Mouse (Mus musculus) embryo, embryonic 11 days (tissue): ENCODE results near the gene Olfr482.

Experiments used
- DNase-seq: peaks from one replicate; pipeline ENCODE4 v3.0.0-alpha.2; 2015

The Olfr482 gene

DNA sequence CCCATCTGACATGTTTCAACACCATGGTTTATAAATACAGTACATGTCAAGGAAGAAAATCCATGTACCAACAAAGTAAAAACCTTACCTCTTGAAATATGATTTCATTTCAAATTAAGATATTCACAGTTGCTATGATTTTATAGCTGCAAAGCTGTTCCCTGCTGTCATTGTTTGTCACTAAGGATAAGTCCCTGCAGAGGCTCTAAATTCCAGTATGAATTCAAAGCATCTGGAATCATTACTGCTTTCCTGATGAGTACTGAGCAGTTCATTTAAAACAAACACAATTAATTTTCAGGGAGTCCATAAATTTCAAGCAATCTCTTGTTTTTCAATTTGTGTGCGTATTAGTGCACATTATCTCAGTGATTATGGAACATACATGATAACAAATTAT, at the start of gene Olfr482:
Gene Olfr482, minus strand, starts transcription at position 101 of the 400 bp plus-strand sequence.
- no peak for DNase-seq

DNA sequence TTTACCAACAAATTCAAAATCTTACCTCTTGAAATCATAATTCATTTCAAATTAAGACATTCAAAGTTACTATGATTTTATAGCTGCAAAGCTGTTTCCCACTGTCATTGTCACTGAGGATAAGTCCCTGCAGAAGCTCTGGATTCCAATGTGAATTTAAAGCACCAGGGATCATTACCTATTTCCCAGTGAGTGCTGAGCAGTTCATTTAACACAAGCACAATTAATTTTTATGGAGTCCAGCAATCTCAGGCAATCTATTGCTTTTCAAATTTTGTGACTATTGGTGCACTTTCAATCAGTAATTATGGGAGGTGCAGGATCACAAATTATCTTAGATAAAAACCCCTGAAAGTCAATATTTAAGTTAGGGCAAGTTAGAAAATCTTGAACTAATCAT, 30.0 kb upstream of the Olfr482 start, which contains the start of gene Olfr484:
Gene Olfr484, minus strand, starts transcription at position 101 of the 400 bp plus-strand sequence.
- DNase-seq: no peak

GRCm38 (mm10) chr7:108121416-108121815, 24.0 kb upstream of the Olfr482 start:
- DNase-seq: no peak

DNA sequence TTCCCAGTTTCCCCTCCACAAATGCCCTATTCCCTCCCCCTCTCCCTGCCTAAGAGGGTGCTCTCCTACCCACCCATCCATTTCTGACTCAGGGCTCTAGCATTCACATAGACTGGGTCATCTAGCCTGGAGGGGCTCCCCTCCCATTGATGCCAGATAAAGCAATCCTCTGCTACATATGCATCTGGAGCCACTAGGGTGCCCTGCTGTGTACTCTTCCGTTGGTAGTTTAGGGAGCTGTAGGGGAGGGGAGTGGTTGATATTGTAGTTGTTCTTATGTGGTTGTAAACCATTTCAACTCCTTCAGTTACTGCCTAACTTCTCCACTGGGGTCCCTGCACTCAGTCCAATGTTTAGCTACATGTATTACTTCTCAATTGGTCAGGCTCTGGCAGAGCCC, 23.3 kb upstream of the Olfr482 start:
- DNase-seq: no peak

DNA sequence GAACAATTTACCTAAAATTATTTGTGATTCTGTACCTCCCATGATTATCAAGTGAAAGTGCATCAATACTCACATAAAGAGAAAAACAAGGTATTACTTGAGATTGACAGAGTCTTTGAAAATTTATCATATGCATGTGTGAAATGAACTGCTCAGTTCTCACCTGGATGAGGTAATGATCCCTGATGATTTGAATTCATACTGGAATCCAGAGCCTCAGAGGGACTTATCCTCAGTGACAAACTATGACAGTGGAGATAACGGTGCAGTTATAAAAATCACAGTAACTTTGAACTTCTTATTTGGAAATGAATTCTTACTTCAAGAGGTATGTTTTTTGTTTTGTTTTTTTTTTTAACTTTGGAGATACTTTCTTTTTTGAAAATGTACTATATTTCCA, 3.2 kb upstream of the Olfr482 start, which contains the start of gene Olfr483:
Gene Olfr483, plus strand, starts transcription at position 301 of the 400 bp plus-strand sequence.
- no peak for DNase-seq

DNA sequence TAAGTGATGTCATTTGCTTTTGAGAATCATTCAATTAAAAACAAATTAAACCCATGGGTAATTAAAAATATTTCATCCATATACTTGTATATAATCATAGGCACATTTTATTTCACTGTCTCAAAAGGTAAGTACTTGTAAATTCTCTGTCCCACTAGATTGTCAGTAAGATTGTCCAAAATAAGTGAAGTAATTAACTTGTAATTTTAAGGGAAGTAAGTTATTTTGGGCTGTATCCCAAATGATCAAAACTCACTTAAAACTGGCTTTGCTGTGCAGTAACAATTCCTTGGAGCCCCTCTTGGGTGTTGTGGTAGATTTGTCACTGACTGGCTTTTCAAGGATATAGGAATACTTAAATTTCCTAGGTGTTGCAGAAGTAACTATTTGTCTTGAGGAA, 17.8 kb downstream of the Olfr482 start, which contains the start of gene Olfr481:
Gene Olfr481, plus strand, starts transcription at position 301 of the 400 bp plus-strand sequence.
- DNase-seq: no peak

GRCm38 (mm10) chr7:108067246-108067645, 30.1 kb downstream of the Olfr482 start, which contains the start of gene Olfr480:
TSS of gene Olfr480 (minus strand) at chr7:108067346.
- no peak for DNase-seq

DNA sequence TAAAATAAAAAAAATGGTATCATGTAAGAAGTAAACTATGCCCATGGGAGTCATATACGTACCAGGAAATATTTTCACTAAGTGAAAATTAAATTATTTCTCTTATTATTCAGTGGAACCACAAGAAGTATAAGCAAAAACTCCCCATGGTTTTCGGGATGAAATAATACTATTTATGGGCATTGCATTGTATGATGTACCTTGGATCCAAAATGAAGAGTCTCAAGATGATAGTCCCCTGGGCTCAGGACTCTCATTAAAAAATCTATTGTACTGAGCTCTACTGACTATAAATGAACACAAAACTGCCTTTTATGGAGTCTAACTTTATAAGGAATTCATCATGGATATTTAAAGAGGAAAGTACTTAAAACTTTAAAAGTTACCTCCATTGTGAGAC, 47.0 kb downstream of the Olfr482 start, which contains the start of gene Olfr479:
Gene Olfr479, plus strand, starts transcription at position 301 of the 400 bp plus-strand sequence.
- no peak for DNase-seq
